Mouse (Mus musculus) liver, adult 2 months (tissue): ENCODE measurements around the gene Tmem184b.

ENCODE experiments used
- CTCF ChIP-seq: fragments of 200-500 bp; IDR thresholded peaks from 2 replicates; pipeline ENCODE4 v1.5.1; 2011; ENCODE audit warnings: low read depth, low read length, control low read depth
- POLR2A ChIP-seq: fragments of 200-500 bp; IDR thresholded peaks from 2 replicates; pipeline ENCODE4 v1.6.1; 2011; ENCODE audit warnings: low read length, control low read depth; ENCODE audit not compliant: insufficient read depth; ENCODE audit errors: extremely low read depth

DNA sequence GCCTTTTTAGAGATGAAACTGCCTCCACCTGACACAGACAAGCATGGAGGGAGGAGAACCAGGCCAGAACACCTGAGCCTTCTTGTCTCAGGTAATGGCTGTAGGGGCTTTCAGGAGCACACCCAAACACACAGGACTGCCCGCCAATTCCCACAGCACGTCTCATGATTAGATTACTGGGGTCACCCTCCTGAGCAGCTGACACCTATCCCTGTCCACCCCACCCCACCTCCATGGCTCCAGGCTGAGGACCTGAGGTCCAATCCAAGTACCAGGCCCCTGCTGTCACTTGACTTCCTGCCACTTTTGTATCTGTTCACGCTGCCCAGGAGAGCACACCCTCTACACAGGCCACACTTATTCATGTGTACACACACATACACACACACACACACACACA, 77.6 kb downstream of the Tmem184b start:
- TF ChIP-seq CTCF: no peak
- TF ChIP-seq POLR2A: no peak
